Mouse (Mus musculus): ENCODE data around the gene Il22ra2. TPM values are rescaled to one million over a fixed set of nuclear protein-coding genes. Genes with fewer than 3 reads are reported as not detected.

Il22ra2 gene
- polyA plus RNA-seq, 1 experiment from 2014 or later, result not detected

DNA sequence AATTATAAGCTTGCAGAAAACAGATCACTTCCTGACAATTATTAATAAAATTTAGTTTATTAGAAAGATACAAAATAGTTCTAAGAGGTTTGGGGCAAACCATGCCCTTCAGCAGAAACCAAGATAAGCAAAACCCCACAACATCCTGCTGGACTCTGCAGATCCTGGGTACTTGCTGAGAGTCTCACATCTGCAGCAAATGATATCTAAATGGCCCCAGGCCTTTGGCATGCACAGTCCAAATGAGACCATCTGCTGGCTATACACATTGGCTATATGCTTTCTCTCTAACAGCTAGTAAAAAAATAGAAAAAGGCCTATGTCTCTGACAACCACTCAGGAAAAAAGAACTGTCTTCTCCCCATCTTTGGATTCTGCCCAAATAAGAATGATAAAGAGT lies 50.2 kb downstream of the Il22ra2 start:
- no peak for ATAC-seq (ENCODE audit: low FRiP score)
- H3K9ac ChIP-seq (ENCODE audit: low read length), result no peak overlapping the region
- DNase-seq (ENCODE audit: low spot score, missing footprints), result no peak

DNA sequence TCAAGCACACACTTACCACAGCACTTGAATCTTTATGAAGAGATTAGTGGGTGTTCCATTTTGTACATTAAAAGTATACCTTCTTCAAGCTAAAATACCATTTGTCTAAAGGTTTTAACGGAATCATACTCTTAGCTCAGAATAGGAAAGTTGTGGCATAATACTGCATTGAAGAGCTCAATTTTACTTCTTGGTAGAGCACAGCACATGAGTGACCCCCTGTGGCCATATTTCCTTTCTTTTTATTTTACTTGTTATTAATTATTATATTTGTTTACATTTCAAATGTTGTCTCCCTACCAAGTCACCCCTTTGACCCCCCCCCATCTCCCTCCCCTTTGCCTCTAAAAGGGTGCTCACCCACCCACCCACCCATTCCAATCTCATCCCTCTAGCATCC lies 51.3 kb downstream of the Il22ra2 start:
- ATAC-seq (ENCODE audit: low FRiP score) (no peak), DNase-seq (ENCODE audit: low spot score, missing footprints) (no peak)
- Histone ChIP-seq H3K9ac (ENCODE audit: low read length) (no peak overlapping the region), H3K9me3 (ENCODE audit: control insufficient read depth, low read length) (no peaks in the 10 kb centered on the region), H3K27ac (ENCODE audit: low read depth, low read length) (no peak overlapping the region), H3K4me3 (ENCODE audit: low read depth, low read length) (no peak overlapping the region), H3K4me2 (no peak overlapping the region), H3K36me3 (ENCODE audit: control insufficient read depth, insufficient read depth, low read length) (no peaks in the 10 kb centered on the region), H3K4me1 (ENCODE audit: control insufficient read depth, insufficient read depth, low read length) (no peaks in the 10 kb centered on the region), H3K27me3 (ENCODE audit: control insufficient read depth, insufficient read depth, low read length) (no peaks in the 10 kb centered on the region)
- WGBS, result 94% methylated on average over 1 of the region's 1 CpGs

More for the DNA sequence above, 50.2 kb downstream of the Il22ra2 start:
- Histone ChIP-seq H3K27me3 (ENCODE audit: control insufficient read depth, insufficient read depth, low read length) (no peaks in the 10 kb centered on the region), H3K27ac (ENCODE audit: low read depth, low read length) (no peak overlapping the region), H3K4me2 (no peak overlapping the region), H3K4me1 (ENCODE audit: control insufficient read depth, insufficient read depth, low read length) (no peaks in the 10 kb centered on the region), H3K36me3 (ENCODE audit: control insufficient read depth, insufficient read depth, low read length) (no peaks in the 10 kb centered on the region), H3K9me3 (ENCODE audit: control insufficient read depth, low read length) (no peaks in the 10 kb centered on the region), H3K4me3 (ENCODE audit: low read depth, low read length) (no peak overlapping the region)

Other genes with a start within 250 kb of the Il22ra2 start
- gene Ifngr1, start 30.0 kb upstream of the Il22ra2 start, polyA plus RNA-seq (2014; fragmentation: Nextera tagmentation; extraction: Ambion mirVana), result 34.3 and 34.8 TPM in 2 replicates
- gene Il20ra, start 90.6 kb downstream of the Il22ra2 start, polyA plus RNA-seq (2014; fragmentation: Nextera tagmentation; extraction: Ambion mirVana), result 0.14 and 0.22 TPM in 2 replicates
- 0.63 and 0.68 TPM in 2 replicates for gene Slc35d3, start 229.5 kb downstream of the Il22ra2 start, polyA plus RNA-seq (2014; fragmentation: Nextera tagmentation; extraction: Ambion mirVana)